Mouse (Mus musculus) neural tube, embryonic 14.5 days (tissue): ENCODE data around the gene Nog. TPM values are rescaled to one million over a fixed set of nuclear protein-coding genes. Genes with fewer than 3 reads are reported as not detected.

Experiments used
- polyA plus RNA-seq: library from polyadenylated mRNA; unstranded; fragments of >200 nt; fragmentation: Nextera tagmentation; extraction: Ambion mirVana; gene quantifications from 2 replicates; pipeline ENCODE4 v1.2.1, GENCODE M21; 2014

Gene Nog
- polyA plus RNA-seq, 1 experiment from 2014 or later = 4.4 TPM

Other genes starting within 250 kb of the Nog start
- 17.7 and 19.9 TPM in 2 replicates for gene Dgke, start 235.5 kb downstream of the Nog start, polyA plus RNA-seq
- not detected in 2 replicates for gene Gm525, start 228.5 kb downstream of the Nog start, polyA plus RNA-seq